Mouse (Mus musculus) CH12.LX (cell line): ENCODE results near the gene Lrig2. TPM values are rescaled to one million over a fixed set of nuclear protein-coding genes. Genes with fewer than 3 reads are reported as not detected.

Experiments
- DNase-seq: peaks from one replicate; pipeline ENCODE4 v3.0.0-alpha.2; 2013; ENCODE audit errors: extremely low read depth
- H3K27ac ChIP-seq: 2 replicates; pipeline ENCODE4 v1.5.1; 2012; ENCODE audit warnings: low read depth, mild to moderate bottlenecking, control low read depth, moderate library complexity; ENCODE audit not compliant: insufficient read depth
- H3K27me3 ChIP-seq: replicated peaks from 2 replicates; pipeline ENCODE3; 2012; ENCODE audit warnings: inconsistent platforms
- H3K36me3 ChIP-seq, 2 experiments: replicated peaks in 1 of 2; 2 replicates each; pipeline versions ENCODE3 to v1.6.1; 2012; ENCODE audit warnings: inconsistent platforms in 1 of 2, low read length in 1 of 2, mild to moderate bottlenecking in 1 of 2, mixed read lengths in 1 of 2, moderate library complexity in 1 of 2; ENCODE audit not compliant: control insufficient read depth in 1 of 2, insufficient read depth in 1 of 2
- H3K4me1 ChIP-seq, 2 experiments: 2 replicates each; pipeline ENCODE4 v1.6.1; 2012; ENCODE audit warnings: inconsistent platforms in 1 of 2, moderate library complexity in 1 of 2; ENCODE audit not compliant: insufficient read depth in 2 of 2, control insufficient read depth in 1 of 2
- H3K4me2 ChIP-seq: 2 replicates; pipeline ENCODE4 v1.6.1; 2012; ENCODE audit warnings: low read depth, mild to moderate bottlenecking, control low read depth; ENCODE audit not compliant: poor library complexity, insufficient read depth, severe bottlenecking
- H3K4me3 ChIP-seq, 3 experiments: fragments of 150-350 bp in 1 of 3; sonication (generic) in 1 of 3; replicated peaks in 1 of 3; 2 replicates each; pipeline versions ENCODE3 to v1.5.1; 2011 to 2012; ENCODE audit warnings: low read depth in 2 of 3, low read length in 2 of 3, mild to moderate bottlenecking in 2 of 3, moderate library complexity in 2 of 3, control low read depth in 1 of 3, improper control_type of control experiment in 1 of 3, inconsistent platforms in 1 of 3, mixed read lengths in 1 of 3; ENCODE audit not compliant: poor library complexity in 1 of 3
- H3K79me2 ChIP-seq: replicated peaks from 2 replicates; pipeline ENCODE4 v1.6.1; 2012; ENCODE audit warnings: mild to moderate bottlenecking, moderate library complexity; ENCODE audit not compliant: control insufficient read depth, poor library complexity, insufficient read depth, severe bottlenecking; ENCODE audit errors: extremely low read depth
- H3K9ac ChIP-seq: 2 replicates; pipeline ENCODE4 v1.6.1; 2012; ENCODE audit warnings: low read depth, mild to moderate bottlenecking, control low read depth, moderate library complexity; ENCODE audit not compliant: insufficient read depth
- H3K9me3 ChIP-seq: replicated peaks from 2 replicates; pipeline ENCODE3; 2012; ENCODE audit warnings: low read length, inconsistent platforms, mixed read lengths
- BHLHE40 ChIP-seq: IDR thresholded peaks from 2 replicates; pipeline ENCODE4 v1.6.1; 2011; ENCODE audit warnings: mild to moderate bottlenecking, low read depth, low read length, improper control_type of control experiment
- CTCF ChIP-seq, 2 experiments: IDR thresholded peaks in 1 of 2; conservative IDR thresholded peaks in 1 of 2; 2 replicates each; pipeline ENCODE4 v1.5.1; 2011 to 2012; ENCODE audit warnings: low read depth in 2 of 2, low read length in 2 of 2, improper control_type of control experiment in 1 of 2, inconsistent platforms in 1 of 2, mild to moderate bottlenecking in 1 of 2, moderate library complexity in 1 of 2
- E2F4 ChIP-seq: IDR thresholded peaks from 2 replicates; pipeline ENCODE4 v1.6.1; 2011; ENCODE audit warnings: low read depth, low read length, improper control_type of control experiment; ENCODE audit not compliant: insufficient replicate concordance
- ELF1 ChIP-seq: IDR thresholded peaks from 2 replicates; pipeline ENCODE4 v1.6.1; 2014; ENCODE audit warnings: low read depth, mild to moderate bottlenecking, inconsistent platforms, low read length, improper control_type of control experiment
- EP300 ChIP-seq: IDR thresholded peaks from 2 replicates; pipeline ENCODE4 v1.6.1; 2011; ENCODE audit warnings: low read length, improper control_type of control experiment
- ETS1 ChIP-seq: conservative IDR thresholded peaks from 2 replicates; pipeline ENCODE4 v1.6.1; 2012; ENCODE audit warnings: low read depth, mild to moderate bottlenecking, inconsistent platforms, low read length, improper control_type of control experiment, moderate library complexity
- HCFC1 ChIP-seq: IDR thresholded peaks from 2 replicates; pipeline ENCODE4 v1.6.1; 2012; ENCODE audit warnings: low read depth, mild to moderate bottlenecking, inconsistent platforms, low read length, improper control_type of control experiment
- KAT2A ChIP-seq: IDR thresholded peaks from 2 replicates; pipeline ENCODE4 v1.6.1; 2012; ENCODE audit warnings: low read length, improper control_type of control experiment, inconsistent platforms; ENCODE audit not compliant: insufficient replicate concordance
- MAFK ChIP-seq: IDR thresholded peaks from 2 replicates; pipeline ENCODE4 v1.6.1; 2011; ENCODE audit warnings: low read length, improper control_type of control experiment; ENCODE audit not compliant: insufficient replicate concordance
- MEF2A ChIP-seq: IDR thresholded peaks from 2 replicates; pipeline ENCODE4 v1.6.1; 2014; ENCODE audit warnings: low read depth, mild to moderate bottlenecking, inconsistent platforms, low read length, improper control_type of control experiment, borderline replicate concordance
- MYC ChIP-seq: IDR thresholded peaks from 2 replicates; pipeline ENCODE4 v1.6.1; 2011; ENCODE audit warnings: low read depth, mild to moderate bottlenecking, improper control_type of control experiment, low read length
- NRF1 ChIP-seq: IDR thresholded peaks from 2 replicates; pipeline ENCODE4 v1.6.1; 2014; ENCODE audit warnings: low read depth, mild to moderate bottlenecking, inconsistent platforms, low read length, improper control_type of control experiment, moderate library complexity
- PAX5 ChIP-seq: IDR thresholded peaks from 2 replicates; pipeline ENCODE4 v1.6.1; 2012; ENCODE audit warnings: low read length, inconsistent platforms, mixed read lengths
- POLR2AphosphoS2 ChIP-seq: IDR thresholded peaks from 2 replicates; pipeline ENCODE4 v1.6.1; 2011; ENCODE audit warnings: low read depth, low read length, improper control_type of control experiment
- RAD21 ChIP-seq: IDR thresholded peaks from 2 replicates; pipeline ENCODE4 v1.6.1; 2011; ENCODE audit warnings: low read depth, mild to moderate bottlenecking, low read length, improper control_type of control experiment, moderate library complexity
- RCOR1 ChIP-seq: conservative IDR thresholded peaks from 2 replicates; pipeline ENCODE4 v1.6.1; 2012; ENCODE audit warnings: low read depth, mild to moderate bottlenecking, inconsistent platforms, low read length, improper control_type of control experiment
- TCF12 ChIP-seq: IDR thresholded peaks from 2 replicates; pipeline ENCODE4 v1.6.1; 2014; ENCODE audit warnings: low read depth, mild to moderate bottlenecking, inconsistent platforms, low read length, improper control_type of control experiment
- UBTF ChIP-seq: IDR thresholded peaks from 2 replicates; pipeline ENCODE4 v1.6.1; 2012; ENCODE audit warnings: low read depth, mild to moderate bottlenecking, inconsistent platforms, low read length, improper control_type of control experiment, moderate library complexity
- USF2 ChIP-seq: conservative IDR thresholded peaks from 2 replicates; pipeline ENCODE4 v1.6.1; 2011; ENCODE audit warnings: low read depth, low read length, improper control_type of control experiment
- dilution Hi-C: fragments of 300-500 bp; cut with MboI; formaldehyde crosslinking; loops from 2 replicates; pipeline ENCODE4 v1.14.3; 2020; ENCODE audit warnings: low sequenced_read_pairs; ENCODE audit not compliant: extremely low pct_unique_long_range_greater_than_20kb, extremely low pct_ligation_motif_present
- in situ Hi-C: fragments of 300-500 bp; cut with MboI; formaldehyde crosslinking; loops from 3 replicates; pipeline ENCODE4 v1.14.3; 2019; ENCODE audit warnings: low sequenced_read_pairs, low pct_ligation_motif_present, low pct_unique_long_range_greater_than_20kb, mixed read lengths
- polyA plus RNA-seq: library from polyadenylated mRNA; unstranded; fragments of >175 nt; gene quantifications from 2 replicates; pipeline ENCODE4 v1.2.1, GENCODE M21; 2012; ENCODE audit warnings: low read depth; ENCODE audit not compliant: insufficient read length
- total RNA-seq, 2 experiments: library from RNA; depleted of rRNA; stranded (reverse); fragments of 300-350 nt in 1 of 2; fragments of >200 nt in 1 of 2; gene quantifications; 2 replicates each; pipeline ENCODE4 v1.2.3; 2012 to 2014

The Lrig2 gene
- total and polyA plus RNA-seq, 3 experiments, result 2.8 to 5.4 (median 5.1) TPM

DNA sequence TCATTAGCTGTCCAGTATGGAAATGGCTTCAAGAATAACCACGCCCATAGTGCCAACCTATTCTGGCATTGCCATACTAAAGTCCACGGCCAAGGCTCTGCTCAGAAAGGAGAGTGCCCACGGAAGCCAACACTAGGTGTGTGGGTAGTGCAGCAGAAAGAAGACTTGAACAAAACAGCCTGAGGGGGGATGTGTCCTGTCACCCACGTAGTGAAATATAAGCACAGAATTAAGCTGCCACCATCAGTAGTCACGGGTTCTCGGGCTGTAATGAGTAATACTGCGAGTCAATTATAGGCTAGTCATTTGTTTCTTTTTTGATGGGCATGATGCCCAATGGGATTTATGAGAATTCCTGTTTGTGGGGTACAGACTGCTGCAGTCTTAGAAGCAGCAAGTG, 104.2 kb downstream of the Lrig2 start:
- no peak overlapping the region for H3K9ac ChIP-seq
- H3K79me2 ChIP-seq, result no peaks in the 10 kb centered on the region
- TF ChIP-seq POLR2AphosphoS2, result no peak
- TF ChIP-seq MEF2A, result no peak
- no peak for TF ChIP-seq RAD21
- no peak for TF ChIP-seq ELF1
- no peak for TF ChIP-seq E2F4
- TF ChIP-seq RCOR1, result no peak
- TF ChIP-seq EP300, result no peak
- no peak for TF ChIP-seq MYC
- no peak for TF ChIP-seq PAX5
- TF ChIP-seq UBTF, result no peak
- TF ChIP-seq NRF1, result no peak
- TF ChIP-seq ETS1, result no peak
- no peak for TF ChIP-seq CTCF (conservative IDR thresholded peaks at IDR 0.05 in 1 of 2, IDR thresholded peaks at IDR 0.05 in 1 of 2; ENCODE audit: low read depth in 2 of 2, low read length in 2 of 2)
- no peak for TF ChIP-seq KAT2A
- TF ChIP-seq HCFC1, result no peak
- TF ChIP-seq BHLHE40, result no peak
- no peak for TF ChIP-seq TCF12
- no peak overlapping the region for H3K27ac ChIP-seq
- dilution Hi-C loops (no loop called here), in situ Hi-C loops (no loop called here)
- H3K27me3 ChIP-seq, result no peaks in the 10 kb centered on the region
- no peak for DNase-seq
- no peaks in the 10 kb centered on the region for H3K9me3 ChIP-seq
- H3K4me2 ChIP-seq, result no peak overlapping the region
- H3K4me1 ChIP-seq, result no peaks in the 10 kb centered on the region; a peak in 1 of 4 replicates
- H3K4me3 ChIP-seq, result no peak overlapping the region
- no peaks in the 10 kb centered on the region for H3K36me3 ChIP-seq

DNA sequence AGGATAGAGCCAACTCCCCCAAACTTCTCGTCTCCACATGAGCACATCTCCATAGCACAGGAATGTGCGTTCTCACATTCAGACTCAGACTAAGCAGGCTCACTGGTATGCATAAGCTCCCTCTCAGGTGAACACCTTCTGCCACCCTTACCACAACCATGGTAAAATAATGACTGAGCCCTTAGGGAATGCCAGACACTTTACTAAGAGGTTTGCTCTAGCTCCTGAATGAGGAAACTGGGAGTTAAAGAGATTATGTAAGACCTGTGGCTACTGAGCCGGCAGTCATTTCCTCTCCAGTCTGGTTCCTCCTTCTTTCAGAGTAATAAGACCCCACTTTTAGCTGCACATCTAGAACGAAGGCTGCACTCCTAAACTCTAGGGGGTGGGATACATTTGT, 108.1 kb downstream of the Lrig2 start:
- TF ChIP-seq MAFK (no peak), USF2 (no peak)
- Histone ChIP-seq H3K79me2 (no peaks in the 10 kb centered on the region), H3K27ac (no peak overlapping the region), H3K4me1 (no peaks in the 10 kb centered on the region), H3K4me2 (no peak overlapping the region), H3K27me3 (no peaks in the 10 kb centered on the region), H3K9me3 (no peaks in the 10 kb centered on the region), H3K9ac (no peak overlapping the region), H3K4me3 (no peak overlapping the region), H3K36me3 (no peaks in the 10 kb centered on the region)
- in situ Hi-C loops (no loop called here), dilution Hi-C loops (no loop called here)
- DNase-seq, result no peak
